Mouse (Mus musculus) heart, postnatal 14 days (tissue): ENCODE data around the gene Sumo3. TPM values are rescaled to one million over a fixed set of nuclear protein-coding genes. Genes with fewer than 3 reads are reported as not detected.
A peak's percentile ranks its signal among the peaks of the same experiment; 100 is the strongest.

Source experiments
- DNase-seq, 2 experiments: peaks; one replicate each; pipeline ENCODE4 v3.0.0; 2021 to 2022
- intact Hi-C: fragments of 180-260 bp; cut with DNase I; formaldehyde crosslinking; loops from one replicate; pipeline ENCODE4 v1.15.1; 2025
- total RNA-seq, 2 experiments: library from RNA; stranded (reverse); gene quantifications; 2 replicates each; pipeline ENCODE4 v1.2.3; 2021

Gene Sumo3
- total RNA-seq, 2 experiments from 2014 or later: 53.7 to 61.6 TPM

- DNase-seq: no peak
- intact Hi-C loops: no loop called here
Observed at GRCm38 (mm10) chr10:77587091-77587775, 18.7 kb upstream of the Sumo3 start.

GRCm38 (mm10) chr10:77588036-77588435, 17.9 kb upstream of the Sumo3 start:
- DNase-seq: no peak
- intact Hi-C loops: no loop called here

GRCm38 (mm10) chr10:77589117-77589516, 16.8 kb upstream of the Sumo3 start:
- no peak for DNase-seq
- intact Hi-C loops: no loop called here

- intact Hi-C loops: no loop called here
- DNase-seq: no peak
Observed at GRCm38 (mm10) chr10:77589749-77590148, 16.1 kb upstream of the Sumo3 start.

GRCm38 (mm10) chr10:77590812-77591211, 15.1 kb upstream of the Sumo3 start:
- intact Hi-C loops: no loop called here
- DNase-seq: peak; percentile 48 to 65

- no peak for DNase-seq
- intact Hi-C loops: no loop called here
Observed at GRCm38 (mm10) chr10:77591546-77591945, 14.4 kb upstream of the Sumo3 start.

- intact Hi-C loops: no loop called here
- DNase-seq: no peak
Observed at GRCm38 (mm10) chr10:77596060-77596459, 9.8 kb upstream of the Sumo3 start.

GRCm38 (mm10) chr10:77603021-77603420, 2.9 kb upstream of the Sumo3 start:
- intact Hi-C loops: no loop called here
- no peak for DNase-seq

GRCm38 (mm10) chr10:77604111-77604510, 1.8 kb upstream of the Sumo3 start:
- DNase-seq: no peak
- intact Hi-C loops: no loop called here

- intact Hi-C loops: no loop called here
- DNase-seq: no peak
Observed at GRCm38 (mm10) chr10:77604958-77605357, 939 bp upstream of the Sumo3 start.

GRCm38 (mm10) chr10:77605368-77605767, 529 bp upstream of the Sumo3 start:
- intact Hi-C loops: no loop called here
- peak in 1 of 2 experiments; percentile 40 for DNase-seq

GRCm38 (mm10) chr10:77606855-77607254, 958 bp downstream of the Sumo3 start:
- intact Hi-C loops: no loop called here

GRCm38 (mm10) chr10:77607441-77607840, 1.5 kb downstream of the Sumo3 start:
- DNase-seq: no peak
- intact Hi-C loops: no loop called here

More at GRCm38 (mm10) chr10:77606855-77607254, 958 bp downstream of the Sumo3 start:
- no peak for DNase-seq

- intact Hi-C loops: no loop called here
- no peak for DNase-seq
Observed at GRCm38 (mm10) chr10:77608589-77608988, 2.7 kb downstream of the Sumo3 start.

- intact Hi-C loops: no loop called here
Observed at GRCm38 (mm10) chr10:77610221-77610961, 4.5 kb downstream of the Sumo3 start.

GRCm38 (mm10) chr10:77613409-77613808, 7.5 kb downstream of the Sumo3 start:
- peak; percentile 57 to 63 for DNase-seq
- intact Hi-C loops: no loop called here

More at GRCm38 (mm10) chr10:77610221-77610961, 4.5 kb downstream of the Sumo3 start:
- DNase-seq: no peak

- no peak for DNase-seq
- intact Hi-C loops: no loop called here
Observed at GRCm38 (mm10) chr10:77615647-77616046, 9.8 kb downstream of the Sumo3 start.

GRCm38 (mm10) chr10:77616166-77616565, 10.3 kb downstream of the Sumo3 start:
- DNase-seq: no peak
- intact Hi-C loops: no loop called here

GRCm38 (mm10) chr10:77616926-77617325, 11.0 kb downstream of the Sumo3 start:
- intact Hi-C loops: no loop called here
- DNase-seq: no peak

- DNase-seq: no peak
- intact Hi-C loops: loop anchor here (5.0 to 10.0 kb wide), 2 partner anchors 39 to 543 kb away; partner anchors contain the start of genes D10Jhu81e and Pttg1ip
Observed at GRCm38 (mm10) chr10:77621546-77621945, 15.6 kb downstream of the Sumo3 start.
